Mouse (Mus musculus) forebrain, embryonic 11.5 days (tissue): ENCODE data around the gene Cited2. TPM values are rescaled to one million over a fixed set of nuclear protein-coding genes. Genes with fewer than 3 reads are reported as not detected.

Experiments
- polyA plus RNA-seq: library from polyadenylated mRNA; unstranded; fragments of >200 nt; fragmentation: Nextera tagmentation; extraction: Ambion mirVana; gene quantifications from 2 replicates; pipeline ENCODE4 v1.2.1, GENCODE M21; 2014

The Cited2 gene
- polyA plus RNA-seq, 1 experiment from 2014 or later, result 62.9 TPM

Other genes with a start within 250 kb of the Cited2 start
- gene Txlnb, start 73.0 kb downstream of the Cited2 start, polyA plus RNA-seq, result 2.0 and 2.2 TPM in 2 replicates
- gene Heca, start 224.8 kb downstream of the Cited2 start, polyA plus RNA-seq, result 3.9 and 4.8 TPM in 2 replicates